Mouse (Mus musculus): ENCODE measurements around the gene Nprl3. TPM values are rescaled to one million over a fixed set of nuclear protein-coding genes. Genes with fewer than 3 reads are reported as not detected.
"Not testable (repeated sequence)": the region's sequence is repeated elsewhere in the genome, so short reads cannot be mapped to it uniquely, and the experiment has no call there.

Gene Nprl3
- polyA plus RNA-seq, 1 experiment from 2014 or later: 48.2 TPM

DNA sequence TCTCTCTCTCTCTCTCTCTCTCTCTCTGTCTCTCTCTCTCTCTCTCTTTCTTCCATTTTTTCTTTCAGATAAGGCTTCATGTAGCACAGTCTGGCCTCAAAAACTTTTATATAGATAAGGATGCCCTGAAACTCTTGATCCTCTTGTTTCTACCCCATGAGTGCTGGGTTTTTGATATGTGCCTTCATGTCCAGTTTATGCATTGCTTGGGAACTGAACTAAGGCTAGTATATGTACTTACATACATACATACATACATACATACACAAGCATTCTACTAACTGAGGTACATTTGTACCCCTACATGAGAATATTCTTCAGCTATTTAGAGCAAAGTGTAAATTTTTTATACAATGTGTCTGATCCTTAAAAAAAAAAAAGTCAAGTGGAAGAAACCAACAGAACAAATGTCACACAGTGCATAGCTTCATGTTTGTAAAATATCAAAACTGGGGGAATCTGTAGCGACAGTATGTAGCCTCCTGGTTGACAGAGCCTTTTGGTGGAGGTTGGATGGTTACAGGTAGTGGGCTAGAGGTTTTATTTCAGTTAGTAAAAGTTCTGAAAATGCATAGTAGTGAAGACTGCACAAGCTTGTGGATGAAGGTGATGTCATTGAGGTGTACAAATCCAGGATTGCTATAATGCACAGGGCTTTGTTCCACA, 30.5 kb upstream of the Nprl3 start:
- H3K4me1 ChIP-seq: no peaks in the 10 kb centered on the region
- 81% methylated on average over 1 of the region's 1 CpGs for WGBS
- no peak overlapping the region for H3K4me3 ChIP-seq
- no peak overlapping the region for H3K27ac ChIP-seq
- H3K27me3 ChIP-seq: peaks cover 13% of the 10 kb centered on the region; the same call in 1 of the 2 replicates
- no peaks in the 10 kb centered on the region for H3K9me3 ChIP-seq
- no peak for ATAC-seq (ENCODE audit: insufficient number of reproducible peaks, insufficient read depth, low FRiP score, low TSS enrichment)
- H3K4me2 ChIP-seq (replicated peaks): no peak overlapping the region
- no peaks in the 10 kb centered on the region for H3K36me3 ChIP-seq
- H3K9ac ChIP-seq: no peak overlapping the region

- peaks cover 13% of the 10 kb centered on the region; the same call in 1 of the 2 replicates for H3K27me3 ChIP-seq
- 56% methylated on average over 2 of the region's 2 CpGs for WGBS
Observed at GRCm38 (mm10) chr11:32297417-32297816, 29.9 kb upstream of the Nprl3 start.

DNA sequence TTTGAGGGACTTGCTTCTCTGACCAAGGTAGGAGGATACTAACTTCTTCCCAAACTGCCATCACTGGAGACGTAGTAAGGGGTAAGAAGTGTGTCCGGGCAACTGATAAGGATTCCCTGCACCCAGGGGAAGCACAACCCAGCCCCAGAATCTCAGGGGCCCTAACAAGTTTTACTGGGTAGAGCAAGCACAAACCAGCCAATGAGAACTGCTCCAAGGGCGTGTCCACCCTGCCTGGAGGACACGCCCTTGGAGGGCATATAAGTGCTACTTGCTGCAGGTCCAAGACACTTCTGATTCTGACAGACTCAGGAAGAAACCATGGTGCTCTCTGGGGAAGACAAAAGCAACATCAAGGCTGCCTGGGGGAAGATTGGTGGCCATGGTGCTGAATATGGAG, 28.7 kb upstream of the Nprl3 start, which contains the start of gene Hba-a2:
TSS of gene Hba-a2 (plus strand) at position 287 of the 400 bp plus-strand sequence.
- not testable (repeated sequence) for H3K9me3 ChIP-seq; H3K4me2 ChIP-seq (replicated peaks); H3K4me3 ChIP-seq; H3K27ac ChIP-seq; ATAC-seq (ENCODE audit: insufficient number of reproducible peaks, insufficient read depth, low FRiP score, low TSS enrichment); H3K9ac ChIP-seq; H3K36me3 ChIP-seq; H3K4me1 ChIP-seq
- H3K27me3 ChIP-seq: peaks cover 11% of the 10 kb centered on the region; the same call in 1 of the 2 replicates
- WGBS: no CpG with 5 or more reads among the region's 4 CpGs

More at GRCm38 (mm10) chr11:32297417-32297816, 29.9 kb upstream of the Nprl3 start:
- not testable (repeated sequence) for H3K27ac ChIP-seq; H3K9ac ChIP-seq; H3K9me3 ChIP-seq; H3K4me1 ChIP-seq; ATAC-seq (ENCODE audit: insufficient number of reproducible peaks, insufficient read depth, low FRiP score, low TSS enrichment); H3K36me3 ChIP-seq; H3K4me3 ChIP-seq; H3K4me2 ChIP-seq (replicated peaks)

DNA sequence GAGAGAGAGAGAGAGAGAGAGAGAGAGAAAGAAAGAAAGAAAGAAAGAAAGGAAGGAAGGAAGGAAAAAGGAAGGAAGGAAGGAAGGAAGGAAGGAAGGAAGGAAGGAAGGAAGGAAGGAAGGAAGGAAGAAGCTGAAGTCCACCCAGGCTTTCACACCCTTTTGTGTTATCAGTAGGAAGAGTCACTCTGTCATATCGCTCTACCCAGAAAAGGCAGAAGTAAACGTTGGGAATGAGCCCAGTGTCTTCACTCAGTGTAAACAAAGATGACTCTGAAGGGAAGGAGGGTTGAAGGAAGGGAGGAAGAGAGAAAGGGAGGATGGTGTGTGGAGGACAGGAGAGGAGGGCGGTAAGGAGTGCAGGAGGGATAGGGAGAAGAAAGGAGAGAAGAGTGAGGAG, 26.0 kb upstream of the Nprl3 start:
- H3K36me3 ChIP-seq; ATAC-seq (ENCODE audit: insufficient number of reproducible peaks, insufficient read depth, low FRiP score, low TSS enrichment); H3K4me1 ChIP-seq; H3K9ac ChIP-seq; H3K9me3 ChIP-seq; H3K27ac ChIP-seq; H3K4me3 ChIP-seq; H3K4me2 ChIP-seq (replicated peaks); H3K27me3 ChIP-seq: not testable (repeated sequence)
- 70% methylated on average over 3 of the region's 3 CpGs for WGBS

DNA sequence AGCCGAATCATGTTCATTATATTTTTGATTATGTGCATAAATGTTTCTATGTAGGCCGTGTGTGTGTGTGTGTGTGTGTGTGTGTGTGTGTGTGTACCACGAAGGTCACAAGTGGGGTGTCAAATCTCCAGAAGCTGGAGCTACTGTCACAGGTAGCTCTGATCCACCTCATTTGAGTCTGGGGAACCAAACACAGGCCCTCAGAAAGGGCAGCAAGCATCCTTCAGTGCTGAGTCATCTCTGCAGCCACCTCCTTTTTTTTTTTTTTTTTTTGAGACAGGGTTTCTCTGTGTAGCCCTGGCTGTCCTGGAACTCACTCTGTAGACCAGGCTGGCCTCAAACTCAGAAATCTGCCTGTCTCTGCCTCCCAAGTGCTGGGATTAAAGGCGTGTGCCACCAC, 25.3 kb upstream of the Nprl3 start:
- 79% methylated on average over 4 of the region's 4 CpGs for WGBS
- H3K4me2 ChIP-seq (replicated peaks); ATAC-seq (ENCODE audit: insufficient number of reproducible peaks, insufficient read depth, low FRiP score, low TSS enrichment): not testable (repeated sequence)

GRCm38 (mm10) chr11:32287493-32287825, 20.0 kb upstream of the Nprl3 start:
- Histone ChIP-seq H3K27ac (no peak overlapping the region), H3K36me3 (no peaks in the 10 kb centered on the region), H3K9me3 (no peaks in the 10 kb centered on the region), H3K4me1 (no peaks in the 10 kb centered on the region), H3K9ac (no peak overlapping the region), H3K4me3 (no peak overlapping the region), H3K27me3 (peaks cover 7% of the 10 kb centered on the region), H3K4me2 (replicated peaks) (no peak overlapping the region; the same call in 1 of the 2 replicates)
- 69% methylated on average over 9 of the region's 9 CpGs for WGBS
- no peak for ATAC-seq (ENCODE audit: insufficient number of reproducible peaks, insufficient read depth, low FRiP score, low TSS enrichment)

More for the DNA sequence above, 25.3 kb upstream of the Nprl3 start:
- H3K9ac ChIP-seq, H3K4me1 ChIP-seq, H3K9me3 ChIP-seq, H3K27ac ChIP-seq, H3K36me3 ChIP-seq, H3K4me3 ChIP-seq, H3K27me3 ChIP-seq: not testable (repeated sequence)

- H3K4me1 ChIP-seq, H3K27me3 ChIP-seq, H3K9me3 ChIP-seq, H3K36me3 ChIP-seq, H3K27ac ChIP-seq: not testable (repeated sequence)
- Histone ChIP-seq H3K4me2 (replicated peaks) (peak within 1 kb of the TSS; percentile 47), H3K4me3 (peak within 1 kb of the TSS; percentile 20; the same call in 1 of the 2 replicates), H3K9ac (peak within 1 kb of the TSS; percentile 33; the same call in 1 of the 2 replicates)
- 0 out of 2 replicates have a peak, but pooled peaks have one; percentile 13 for ATAC-seq (ENCODE audit: insufficient number of reproducible peaks, insufficient read depth, low FRiP score, low TSS enrichment)
- 21% methylated on average over 31 of the region's 33 CpGs for WGBS
Observed at GRCm38 (mm10) chr11:32286695-32287492, 19.4 kb upstream of the Nprl3 start, which contains the start of gene Hbq1b. Hbq1b (plus strand) TSS chr11:32286965.

DNA sequence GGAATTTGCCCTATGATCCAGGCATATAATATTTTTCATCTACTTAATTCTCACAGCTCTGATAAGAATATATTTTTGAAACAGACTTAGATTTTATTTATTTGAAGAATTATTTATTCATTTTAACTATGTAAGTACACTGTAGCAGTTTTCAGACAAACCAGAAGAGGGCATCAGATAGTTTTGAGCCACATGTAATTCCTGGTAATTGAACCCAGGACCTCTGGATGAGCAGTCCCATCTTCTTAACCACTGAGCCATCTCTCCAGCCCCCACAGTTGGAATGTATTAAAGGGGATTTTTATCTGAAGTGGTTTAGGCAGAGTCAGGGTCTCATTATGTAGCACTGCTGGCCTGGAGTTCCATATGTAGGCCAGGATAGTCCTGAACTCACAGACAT, 18.4 kb upstream of the Nprl3 start:
- H3K9me3 ChIP-seq; H3K36me3 ChIP-seq; ATAC-seq (ENCODE audit: insufficient number of reproducible peaks, insufficient read depth, low FRiP score, low TSS enrichment); H3K9ac ChIP-seq; H3K4me2 ChIP-seq (replicated peaks); H3K27me3 ChIP-seq; H3K4me1 ChIP-seq; H3K27ac ChIP-seq; H3K4me3 ChIP-seq: not testable (repeated sequence)

DNA sequence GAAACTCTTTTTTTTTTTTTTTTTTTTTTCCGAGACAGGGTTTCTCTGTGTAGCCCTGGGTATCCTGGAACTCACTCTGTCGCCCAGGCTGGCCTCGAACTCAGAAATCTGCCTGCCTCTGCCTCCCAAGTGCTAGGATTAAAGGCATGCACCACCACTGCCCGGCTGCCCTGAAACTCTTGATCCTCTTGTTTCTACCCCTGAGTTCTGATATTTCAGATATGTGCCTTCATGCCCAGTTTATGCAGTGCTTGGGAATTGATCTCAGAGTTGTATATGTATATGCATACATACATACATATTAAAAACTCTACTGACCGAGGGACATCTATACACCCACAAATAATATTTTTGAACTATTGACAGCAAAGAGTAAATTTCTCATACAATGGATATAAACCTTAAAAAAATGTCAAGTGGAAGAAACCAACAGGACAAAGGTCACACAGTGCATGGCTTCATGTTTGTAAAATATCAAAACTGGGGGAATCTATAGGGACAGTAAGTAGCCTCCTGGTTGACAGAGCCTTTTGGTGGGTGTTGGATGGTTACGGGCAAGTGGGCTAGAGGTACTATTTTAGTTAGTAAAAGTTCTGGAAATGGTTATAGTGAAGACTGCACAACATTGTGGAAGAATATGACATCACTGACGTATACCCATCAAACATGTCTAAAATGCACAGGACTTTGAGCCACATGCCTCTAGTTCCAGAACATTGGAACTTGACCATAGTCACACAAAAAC, 17.7 kb upstream of the Nprl3 start:
- no peak for ATAC-seq (ENCODE audit: insufficient number of reproducible peaks, insufficient read depth, low FRiP score, low TSS enrichment)
- Histone ChIP-seq H3K4me1 (no peaks in the 10 kb centered on the region), H3K27me3 (peaks cover 7% of the 10 kb centered on the region), H3K36me3 (no peaks in the 10 kb centered on the region), H3K9me3 (no peaks in the 10 kb centered on the region), H3K9ac (no peak overlapping the region), H3K4me2 (replicated peaks) (no peak overlapping the region), H3K4me3 (no peak overlapping the region), H3K27ac (no peak overlapping the region)
- 81% methylated on average over 7 of the region's 7 CpGs for WGBS

GRCm38 (mm10) chr11:32284582-32284981, 17.1 kb upstream of the Nprl3 start:
- H3K36me3 ChIP-seq; H3K4me1 ChIP-seq; H3K4me3 ChIP-seq; H3K9ac ChIP-seq; H3K4me2 ChIP-seq (replicated peaks); H3K9me3 ChIP-seq; H3K27ac ChIP-seq; H3K27me3 ChIP-seq; ATAC-seq (ENCODE audit: insufficient number of reproducible peaks, insufficient read depth, low FRiP score, low TSS enrichment): not testable (repeated sequence)
- WGBS: 66% methylated on average over 2 of the region's 2 CpGs

GRCm38 (mm10) chr11:32283091-32283777, 15.7 kb upstream of the Nprl3 start, which contains the start of gene Hba-a1:
Hba-a1 (plus strand) TSS chr11:32283511.
- H3K9ac ChIP-seq; H3K4me2 ChIP-seq (replicated peaks); H3K4me1 ChIP-seq; H3K4me3 ChIP-seq; H3K27ac ChIP-seq; ATAC-seq (ENCODE audit: insufficient number of reproducible peaks, insufficient read depth, low FRiP score, low TSS enrichment); H3K9me3 ChIP-seq; H3K27me3 ChIP-seq; H3K36me3 ChIP-seq: not testable (repeated sequence)
- 55% methylated on average over 1 of the region's 5 CpGs for WGBS
